Mouse (Mus musculus) erythroblast, embryonic 14.5 days (primary cell): ENCODE measurements around the gene Rexo1.

Source experiments
- GATA1 ChIP-seq: IDR thresholded peaks from 2 replicates; pipeline ENCODE4 v1.6.1; 2012; ENCODE audit warnings: low read length, inconsistent platforms, mixed read lengths
- TAL1 ChIP-seq: IDR thresholded peaks from 3 replicates; pipeline ENCODE4 v1.6.1; 2012; ENCODE audit warnings: low read length, inconsistent platforms, mixed read lengths

GRCm38 (mm10) chr10:80510273-80510660, 51.1 kb downstream of the Rexo1 start:
- no peak for TF ChIP-seq GATA1
- no peak for TF ChIP-seq TAL1
